Mouse (Mus musculus) activated CD4-positive, CD25-positive, alpha-beta regulatory T cell (primary cell): ENCODE data around the gene Epgn. TPM values are rescaled to one million over a fixed set of nuclear protein-coding genes. Genes with fewer than 3 reads are reported as not detected.

Experiments
- polyA plus RNA-seq, 2 experiments: library from polyadenylated mRNA; unstranded; fragments of 100-300 nt; shearing (Covaris generic); gene quantifications; one replicate each; pipeline ENCODE4 v1.2.1; 2017

The Epgn gene
- polyA plus RNA-seq: under 1 TPM in 1 of 2 experiments, not detected in 1; 0.16 TPM

DNA sequence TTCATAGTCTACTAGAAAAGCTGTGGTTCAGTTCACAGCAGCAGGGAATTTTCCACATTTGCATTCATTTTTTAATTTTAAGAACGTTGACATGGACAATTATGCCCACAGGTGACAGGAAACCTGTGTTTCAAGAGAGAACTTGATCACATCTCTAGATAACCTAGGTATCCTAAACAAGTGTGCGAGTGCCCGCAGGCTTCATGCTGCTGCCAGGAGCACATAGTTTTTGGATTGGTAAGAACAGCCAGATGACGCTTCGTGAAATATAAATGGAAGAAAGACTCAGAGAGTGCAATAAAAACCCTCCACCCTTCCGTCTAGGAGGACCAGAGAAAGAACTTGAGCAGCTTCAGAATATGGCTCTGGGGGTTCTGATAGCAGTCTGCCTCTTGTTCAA, at the start of gene Epgn:
TSS of gene Epgn (plus strand) at position 301 of the 400 bp plus-strand sequence.

DNA sequence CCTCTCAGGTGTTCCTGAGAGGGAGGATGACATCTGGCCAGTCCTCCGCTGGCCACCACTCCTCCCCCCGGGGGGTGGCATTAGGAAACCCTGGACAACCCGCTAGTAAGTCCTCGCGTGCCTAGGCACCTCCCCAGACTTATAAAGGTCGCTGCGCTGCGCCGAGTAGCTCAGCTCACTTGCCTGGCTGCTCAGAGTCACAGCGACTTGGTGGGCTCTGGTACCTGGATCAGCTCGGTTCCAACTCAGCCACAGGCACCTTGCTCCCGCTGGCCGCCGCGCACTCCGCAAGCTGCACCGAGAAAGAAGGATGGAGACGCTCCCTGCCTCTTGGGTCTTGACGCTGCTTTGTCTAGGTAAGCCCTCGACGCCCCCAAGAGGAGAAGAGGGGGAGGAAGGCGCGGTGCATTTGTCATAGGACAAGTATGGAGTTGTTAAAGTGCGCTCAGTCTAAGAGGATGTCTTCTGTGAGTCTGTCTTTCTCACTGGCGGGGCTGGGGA, 47.2 kb downstream of the Epgn start, which contains the start of gene Ereg:
TSS of gene Ereg (plus strand) at position 173 of the 501 bp plus-strand sequence.

Other genes starting within 250 kb of the Epgn start
- under 1 TPM in 1 of 2 experiments, not detected in 1; 0.57 TPM for gene Cxcl3, start 241.4 kb upstream of the Epgn start, polyA plus RNA-seq
- not detected for gene Cxcl15, start 232.9 kb upstream of the Epgn start, polyA plus RNA-seq
- under 1 TPM in 1 of 2 experiments, not detected in 1; 0.85 TPM for gene Cxcl1, start 136.2 kb upstream of the Epgn start, polyA plus RNA-seq
- under 1 TPM in 1 of 2 experiments, not detected in 1; 0.26 TPM for gene Cxcl2, start 123.6 kb upstream of the Epgn start, polyA plus RNA-seq
- 10 to 100 TPM; 12.2 to 13.2 TPM for gene Mthfd2l, start 96.3 kb upstream of the Epgn start, polyA plus RNA-seq
- not detected for gene Ereg, start 47.2 kb downstream of the Epgn start, polyA plus RNA-seq
- gene Areg, start 112.1 kb downstream of the Epgn start, polyA plus RNA-seq: 1 to 10 TPM; 7.2 to 8.1 TPM